Mouse (Mus musculus): ENCODE results near the gene Fbxw26. TPM values are rescaled to one million over a fixed set of nuclear protein-coding genes. Genes with fewer than 3 reads are reported as not detected.
"Not testable (repeated sequence)": the region's sequence is repeated elsewhere in the genome, so short reads cannot be mapped to it uniquely, and the experiment has no call there.

The Fbxw26 gene
- total RNA-seq (2017) = not detected in 2 replicates

- not testable (repeated sequence) for ATAC-seq (ENCODE audit: extremely low read depth, insufficient number of reproducible peaks, low FRiP score, poor library complexity, severe bottlenecking)
These were observed at the start of gene Fbxw26 for GRCm38 (mm10) chr9:109745989-109746388. Fbxw26 (minus strand) TSS chr9:109746089.

- ATAC-seq (ENCODE audit: extremely low read depth, insufficient number of reproducible peaks, low FRiP score, poor library complexity, severe bottlenecking) = no peak
These were observed 49.3 kb upstream of the Fbxw26 start for GRCm38 (mm10) chr9:109795221-109795620.

GRCm38 (mm10) chr9:109790570-109790969 lies 44.7 kb upstream of the Fbxw26 start, which contains the start of gene Fbxw27:
Fbxw27 (minus strand) TSS chr9:109790670.
- not testable (repeated sequence) for ATAC-seq (ENCODE audit: extremely low read depth, insufficient number of reproducible peaks, low FRiP score, poor library complexity, severe bottlenecking)

GRCm38 (mm10) chr9:109766841-109767240 lies 21.0 kb upstream of the Fbxw26 start:
- not testable (repeated sequence) for ATAC-seq (ENCODE audit: extremely low read depth, insufficient number of reproducible peaks, low FRiP score, poor library complexity, severe bottlenecking)

- ATAC-seq (ENCODE audit: extremely low read depth, insufficient number of reproducible peaks, low FRiP score, poor library complexity, severe bottlenecking) = not testable (repeated sequence)
These were observed 43.3 kb downstream of the Fbxw26 start, which contains the start of gene Fbxw18 for GRCm38 (mm10) chr9:109702600-109702999. Fbxw18 (minus strand) TSS chr9:109702700.

- ATAC-seq (ENCODE audit: extremely low read depth, insufficient number of reproducible peaks, low FRiP score, poor library complexity, severe bottlenecking) = no peak
These were observed 60.6 kb downstream of the Fbxw26 start for GRCm38 (mm10) chr9:109685299-109685698.

Other genes starting within 250 kb of the Fbxw26 start
- not detected in 2 replicates for gene Fbxw15, start 177.8 kb downstream of the Fbxw26 start, total RNA-seq (2017)
- not detected in 2 replicates for gene Fbxw24, start 120.0 kb downstream of the Fbxw26 start, total RNA-seq (2017)
- not detected in 2 replicates for gene Fbxw25, start 81.4 kb downstream of the Fbxw26 start, total RNA-seq (2017)
- gene Fbxw18, start 43.4 kb downstream of the Fbxw26 start, total RNA-seq (2017) = not detected in 2 replicates
- gene Fbxw27, start 44.6 kb upstream of the Fbxw26 start, total RNA-seq (2017) = not detected in 2 replicates
- gene Spink8, start 66.2 kb upstream of the Fbxw26 start, total RNA-seq (2017) = not detected in 2 replicates
- 6.5 and 9.3 TPM in 2 replicates for gene Nme6, start 86.7 kb upstream of the Fbxw26 start, total RNA-seq (2017)
- gene Camp, start 103.5 kb upstream of the Fbxw26 start, total RNA-seq (2017) = 3.6 and 5.2 TPM in 2 replicates
- 7.9 and 10.2 TPM in 2 replicates for gene Cdc25a, start 129.5 kb upstream of the Fbxw26 start, total RNA-seq (2017)
- gene Map4, start 185.4 kb upstream of the Fbxw26 start, total RNA-seq (2017) = 51.6 and 55.5 TPM in 2 replicates

Measured in neutrophil, adult 5-6 weeks (primary cell).